Mouse (Mus musculus): ENCODE data around the gene Hes3. TPM values are rescaled to one million over a fixed set of nuclear protein-coding genes. Genes with fewer than 3 reads are reported as not detected.

Hes3 gene
- not detected in 2 replicates for total RNA-seq (2023)

DNA sequence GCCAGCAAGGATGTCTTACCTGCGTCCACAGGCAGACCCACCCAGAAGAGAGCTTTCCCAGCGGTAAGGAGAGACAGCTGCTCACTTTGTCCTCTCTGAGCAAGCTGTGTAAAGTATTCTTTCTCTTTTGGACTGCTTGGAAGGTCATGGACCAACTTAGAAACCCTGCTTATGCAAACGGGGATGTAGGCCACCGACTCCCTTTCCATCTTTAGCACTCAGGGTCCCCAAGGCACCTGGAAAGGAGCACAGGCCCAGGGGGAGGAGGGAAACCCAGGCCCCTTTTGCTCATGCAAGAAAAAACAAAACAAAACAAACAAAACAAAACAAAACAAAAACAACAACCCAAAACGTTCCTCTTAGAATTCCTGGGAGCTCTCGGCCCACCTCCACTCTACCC lies at the start of gene Hes3:
Gene Hes3 (minus strand): TSS at position 101 of the 400 bp plus-strand sequence.

DNA sequence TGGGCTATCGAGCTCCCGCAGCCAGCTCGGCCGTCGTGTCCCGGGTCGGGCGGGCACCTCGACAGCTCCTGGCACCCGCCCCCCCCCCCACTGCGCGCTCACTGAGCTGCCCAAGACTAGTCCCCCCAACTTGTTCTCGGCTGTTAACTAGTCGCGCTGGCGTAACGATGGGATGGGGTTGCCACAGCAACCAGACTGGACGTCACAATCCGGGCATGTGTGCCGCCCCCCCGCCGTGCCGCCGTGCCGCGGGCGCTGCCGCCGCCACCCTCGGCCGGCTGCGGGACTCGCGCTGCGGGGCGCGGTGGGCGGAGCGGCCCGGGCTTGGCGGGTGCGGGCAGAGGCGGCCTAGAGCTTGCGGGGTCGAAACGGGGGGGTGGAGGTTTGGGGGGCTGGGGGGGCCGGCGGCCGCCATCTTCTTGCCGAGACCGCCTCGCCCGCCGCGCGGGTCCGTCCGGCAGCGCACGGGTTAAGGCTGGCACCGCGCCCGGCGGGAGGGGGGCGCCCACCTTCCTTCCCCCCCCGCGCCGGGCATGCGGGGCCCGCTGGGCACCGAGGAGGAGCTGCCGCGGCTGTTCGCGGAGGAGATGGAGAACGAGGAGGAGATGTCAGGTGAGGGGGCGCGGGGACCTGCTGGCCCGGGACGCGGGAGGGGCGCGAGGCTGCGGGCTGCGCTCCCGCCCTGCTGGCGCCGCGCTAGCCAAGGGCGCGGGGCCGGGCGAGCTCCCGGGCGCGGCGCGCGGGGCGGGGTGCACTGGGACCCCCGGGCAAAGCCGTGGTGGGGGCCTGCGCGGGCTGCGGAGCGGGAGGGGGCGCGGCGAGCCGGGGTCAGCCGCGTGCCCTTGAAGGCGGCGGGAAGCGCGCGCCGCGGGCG lies 47.2 kb upstream of the Hes3 start, which contains the start of gene Chd5:
Gene Chd5 (plus strand): TSS at position 233 of the 874 bp plus-strand sequence.

DNA sequence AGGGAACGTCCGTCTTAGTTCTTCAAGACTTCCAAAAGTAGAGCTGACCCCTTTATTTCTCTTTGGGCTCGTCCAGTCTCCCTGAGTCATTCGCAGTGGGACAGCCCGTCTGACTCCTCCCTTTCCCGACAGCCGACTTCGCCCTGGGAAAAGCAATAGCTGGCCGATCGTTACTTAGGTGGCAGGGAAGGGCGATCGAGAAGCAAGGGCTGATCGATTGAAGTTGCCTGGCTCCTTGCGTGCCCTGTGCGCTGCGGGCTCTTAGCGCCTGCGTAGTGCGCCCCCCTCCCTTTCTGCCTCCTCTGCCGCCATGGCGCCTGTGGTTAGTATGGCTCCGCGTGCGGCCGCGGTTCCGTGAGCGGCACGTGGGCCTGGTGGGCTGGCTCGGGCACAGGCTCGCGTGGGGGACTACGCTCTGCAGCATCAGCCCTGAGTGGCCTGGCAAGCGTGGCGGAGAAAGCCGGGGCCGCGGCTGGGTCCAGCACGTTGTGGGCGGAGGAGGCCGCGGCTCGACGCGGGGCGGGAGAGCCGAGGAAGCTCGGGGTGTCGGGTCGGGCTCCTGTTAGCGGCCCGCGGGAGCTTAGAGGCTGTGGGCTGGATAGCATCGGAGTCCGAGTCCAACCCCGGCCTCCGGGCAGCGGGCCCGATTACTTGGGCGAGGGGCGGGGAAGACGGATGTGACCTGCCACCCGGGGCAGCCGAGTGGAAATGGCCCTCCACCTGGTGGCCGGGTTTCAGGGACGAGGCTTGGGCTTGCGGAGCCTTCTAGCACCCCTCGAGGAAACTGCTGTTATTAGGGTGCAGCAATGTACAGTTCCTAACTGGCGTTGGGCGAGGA lies 34.3 kb upstream of the Hes3 start, which contains the start of gene Rpl22:
Gene Rpl22 (plus strand): TSS at position 169 of the 838 bp plus-strand sequence.

GRCm38 (mm10) chr4:152318517-152319234 lies 27.2 kb upstream of the Hes3 start, which contains the start of gene Rnf207:
Gene Rnf207, minus strand, starts transcription at chr4:152318993.

GRCm38 (mm10) chr4:152296874-152297861 lies 5.7 kb upstream of the Hes3 start, which contains the start of gene Icmt:
Gene Icmt, plus strand, starts transcription at chr4:152297227.

GRCm38 (mm10) chr4:152273621-152274236 lies 17.7 kb downstream of the Hes3 start, which contains the start of gene Gpr153:
Gene Gpr153, plus strand, starts transcription at chr4:152274232.

Other genes with a start within 250 kb of the Hes3 start
- gene Plekhg5, start 219.2 kb downstream of the Hes3 start, total RNA-seq (2023), result 2.5 and 3.6 TPM in 2 replicates
- gene Tnfrsf25, start 175.7 kb downstream of the Hes3 start, total RNA-seq (2023), result not detected in 2 replicates
- 0.32 and 0.43 TPM in 2 replicates for gene Espn, start 139.3 kb downstream of the Hes3 start, total RNA-seq (2023)
- not detected in 2 replicates for gene Hes2, start 132.8 kb downstream of the Hes3 start, total RNA-seq (2023)
- gene Acot7, start 113.5 kb downstream of the Hes3 start, total RNA-seq (2023), result 25.5 and 29.0 TPM in 2 replicates
- 0.64 and 0.66 TPM in 2 replicates for gene Gpr153, start 17.4 kb downstream of the Hes3 start, total RNA-seq (2023)
- gene Icmt, start 5.6 kb upstream of the Hes3 start, total RNA-seq (2023), result 12.9 and 14.9 TPM in 2 replicates
- gene Rnf207, start 27.3 kb upstream of the Hes3 start, total RNA-seq (2023), result not detected in 2 replicates
- gene Rpl22, start 34.1 kb upstream of the Hes3 start, total RNA-seq (2023), result 214 and 227 TPM in 2 replicates
- gene Chd5, start 47.0 kb upstream of the Hes3 start, total RNA-seq (2023), result 0.07 TPM in 1 of 2 replicates, not detected in the other
- 0.73 and 1.3 TPM in 2 replicates for gene Nphp4, start 185.0 kb upstream of the Hes3 start, total RNA-seq (2023)
- gene Kcnab2, start 186.2 kb upstream of the Hes3 start, total RNA-seq (2023), result 88.0 and 108 TPM in 2 replicates

Data from neutrophil, adult 65 days (primary cell).